Mouse (Mus musculus): ENCODE measurements at regions not wholly inside any gene's neighbourhood (a gene's known extent, or its start where the extent isn't known, plus 50 kb on each side); places are given as distances from the start of the nearest gene placed in this dataset.

DNA sequence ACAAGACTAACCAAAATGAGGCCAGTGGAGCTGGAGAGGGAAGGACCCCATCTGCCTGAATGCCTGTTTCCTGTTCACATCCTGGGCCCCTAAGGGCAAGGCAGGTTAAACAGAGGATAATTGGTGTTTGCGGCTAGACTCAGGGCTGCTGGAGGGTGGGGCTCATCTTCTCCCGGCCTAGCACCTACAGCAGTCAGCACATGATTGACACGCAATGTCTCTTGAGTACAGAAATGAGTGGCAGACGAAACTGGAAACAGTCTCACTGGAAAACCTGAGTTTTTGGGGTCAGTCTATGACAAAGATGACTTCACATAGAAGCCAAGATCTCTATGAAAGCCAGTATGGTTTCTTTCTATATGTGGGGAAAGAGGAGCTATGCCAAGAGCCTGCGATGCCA lies 278.0 kb downstream of the Rngtt start:
- H3K9me3 ChIP-seq (ENCODE audit: control insufficient read depth, low read length) = no peaks in the 10 kb centered on the region
- TF ChIP-seq GATA1 (IDR thresholded peaks at IDR 0.05; ENCODE audit: low read length) = no peak
- TF ChIP-seq TAL1 (IDR thresholded peaks at IDR 0.05; ENCODE audit: low read length) = no peak
- H3K4me3 ChIP-seq (replicated peaks) = no peak overlapping the region
- peaks cover 3% of the 10 kb centered on the region for H3K4me1 ChIP-seq (ENCODE audit: control insufficient read depth)
- no peaks in the 10 kb centered on the region for H3K27me3 ChIP-seq (ENCODE audit: control insufficient read depth)
- H3K36me3 ChIP-seq (ENCODE audit: control insufficient read depth) = no peaks in the 10 kb centered on the region

DNA sequence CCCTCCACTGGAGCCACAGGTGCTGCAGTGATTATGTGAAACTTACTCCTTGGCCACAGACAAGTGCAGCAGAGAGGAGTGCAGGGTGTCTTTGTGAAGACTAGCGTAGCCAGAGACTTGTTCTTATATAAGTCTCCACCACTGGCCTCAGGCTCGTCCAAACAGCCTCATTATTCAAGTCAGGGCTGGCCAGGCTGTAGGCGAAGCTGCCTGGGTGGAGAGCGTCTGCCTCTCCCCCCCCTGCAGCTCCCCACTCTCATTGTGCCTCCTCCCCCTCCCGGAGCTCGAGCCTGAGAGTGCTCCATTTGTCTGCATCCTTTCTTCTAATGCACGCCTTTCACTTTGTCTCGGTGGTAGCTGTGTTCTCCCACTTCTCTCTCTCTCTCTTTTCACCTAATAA lies 279.1 kb downstream of the Rngtt start:
- Histone ChIP-seq H3K36me3 (ENCODE audit: control insufficient read depth) (no peaks in the 10 kb centered on the region), H3K27me3 (ENCODE audit: control insufficient read depth) (no peaks in the 10 kb centered on the region), H3K9me3 (ENCODE audit: control insufficient read depth, low read length) (no peaks in the 10 kb centered on the region), H3K4me1 (ENCODE audit: control insufficient read depth) (peaks cover 3% of the 10 kb centered on the region), H3K4me3 (replicated peaks) (no peak overlapping the region)
- TF ChIP-seq GATA1 (IDR thresholded peaks at IDR 0.05; ENCODE audit: low read length) (no peak), TAL1 (IDR thresholded peaks at IDR 0.05; ENCODE audit: low read length) (no peak)

- Histone ChIP-seq H3K4me3 (replicated peaks) (no peak overlapping the region), H3K27me3 (ENCODE audit: control insufficient read depth) (no peaks in the 10 kb centered on the region), H3K9me3 (ENCODE audit: control insufficient read depth, low read length) (no peaks in the 10 kb centered on the region), H3K36me3 (ENCODE audit: control insufficient read depth) (no peaks in the 10 kb centered on the region), H3K4me1 (ENCODE audit: control insufficient read depth) (no peaks in the 10 kb centered on the region)
- TF ChIP-seq GATA1 (IDR thresholded peaks at IDR 0.05; ENCODE audit: low read length) = no peak
- TF ChIP-seq TAL1 (IDR thresholded peaks at IDR 0.05; ENCODE audit: low read length) = no peak
Measured at GRCm38 (mm10) chr4:33594997-33595657, 285.0 kb downstream of the Rngtt start.

- Histone ChIP-seq H3K4me3 (replicated peaks) (no peak overlapping the region), H3K4me1 (ENCODE audit: control insufficient read depth) (no peaks in the 10 kb centered on the region), H3K36me3 (ENCODE audit: control insufficient read depth) (no peaks in the 10 kb centered on the region), H3K27me3 (ENCODE audit: control insufficient read depth) (no peaks in the 10 kb centered on the region), H3K9me3 (ENCODE audit: control insufficient read depth, low read length) (no peaks in the 10 kb centered on the region)
- no peak for TF ChIP-seq TAL1 (IDR thresholded peaks at IDR 0.05; ENCODE audit: low read length)
- no peak for TF ChIP-seq GATA1 (IDR thresholded peaks at IDR 0.05; ENCODE audit: low read length)
Measured at GRCm38 (mm10) chr4:33595763-33596162, 285.7 kb downstream of the Rngtt start.

DNA sequence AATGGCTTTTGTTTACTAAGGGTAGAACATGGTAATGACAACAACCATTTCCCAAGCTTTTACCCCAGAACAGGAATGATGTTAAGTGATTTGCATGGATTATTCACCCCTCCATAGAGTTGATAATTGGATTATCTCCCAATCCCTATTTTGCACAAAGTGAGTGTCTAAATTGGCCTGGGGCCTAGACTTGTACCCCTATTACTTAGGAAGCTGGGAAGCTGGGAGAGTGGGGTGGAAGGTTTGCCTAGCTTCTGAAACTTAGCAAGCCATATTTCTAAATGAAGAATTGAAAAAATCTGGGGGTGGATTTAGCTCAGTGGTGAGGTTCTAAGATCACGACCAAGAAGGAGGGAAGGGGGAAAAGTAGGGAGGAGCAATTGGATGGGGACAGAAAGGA lies 289.9 kb downstream of the Rngtt start:
- H3K4me1 ChIP-seq (ENCODE audit: control insufficient read depth) = no peaks in the 10 kb centered on the region
- no peak overlapping the region for H3K4me3 ChIP-seq (replicated peaks)
- no peak for TF ChIP-seq GATA1 (IDR thresholded peaks at IDR 0.05; ENCODE audit: low read length)
- no peak for TF ChIP-seq TAL1 (IDR thresholded peaks at IDR 0.05; ENCODE audit: low read length)
- H3K27me3 ChIP-seq (ENCODE audit: control insufficient read depth) = no peaks in the 10 kb centered on the region
- H3K36me3 ChIP-seq (ENCODE audit: control insufficient read depth) = no peaks in the 10 kb centered on the region
- H3K9me3 ChIP-seq (ENCODE audit: control insufficient read depth, low read length) = no peaks in the 10 kb centered on the region

DNA sequence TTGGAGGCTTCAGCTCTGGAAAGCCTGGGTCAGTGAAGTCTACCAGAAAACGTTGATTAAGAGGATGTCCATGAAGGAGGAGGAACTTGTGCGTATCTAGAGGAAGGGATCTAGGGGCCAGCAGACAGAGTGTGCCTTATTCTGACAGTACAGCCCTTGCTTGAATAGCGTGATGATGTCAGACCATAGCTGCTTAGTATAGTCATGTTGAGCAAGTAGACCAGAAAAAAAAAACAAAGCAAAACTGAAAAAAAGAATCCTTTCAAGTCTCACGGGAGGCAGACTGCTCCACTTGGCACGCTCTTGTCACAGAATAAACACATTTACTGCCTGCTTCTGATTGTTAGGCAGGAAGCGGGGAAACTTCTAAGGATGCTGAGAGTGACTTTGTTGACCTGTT lies 290.7 kb downstream of the Rngtt start:
- Histone ChIP-seq H3K4me1 (ENCODE audit: control insufficient read depth) (no peaks in the 10 kb centered on the region), H3K4me3 (replicated peaks) (no peak overlapping the region), H3K27me3 (ENCODE audit: control insufficient read depth) (no peaks in the 10 kb centered on the region), H3K36me3 (ENCODE audit: control insufficient read depth) (no peaks in the 10 kb centered on the region), H3K9me3 (ENCODE audit: control insufficient read depth, low read length) (no peaks in the 10 kb centered on the region)
- TF ChIP-seq TAL1 (IDR thresholded peaks at IDR 0.05; ENCODE audit: low read length) = no peak
- no peak for TF ChIP-seq GATA1 (IDR thresholded peaks at IDR 0.05; ENCODE audit: low read length)

- Histone ChIP-seq H3K27me3 (ENCODE audit: control insufficient read depth) (no peaks in the 10 kb centered on the region), H3K9me3 (ENCODE audit: control insufficient read depth, low read length) (no peaks in the 10 kb centered on the region), H3K36me3 (ENCODE audit: control insufficient read depth) (no peaks in the 10 kb centered on the region), H3K4me3 (replicated peaks) (no peak overlapping the region), H3K4me1 (ENCODE audit: control insufficient read depth) (no peaks in the 10 kb centered on the region)
- TF ChIP-seq TAL1 (IDR thresholded peaks at IDR 0.05; ENCODE audit: low read length) = no peak
- TF ChIP-seq GATA1 (IDR thresholded peaks at IDR 0.05; ENCODE audit: low read length) = no peak
Measured at GRCm38 (mm10) chr4:33604636-33605035, 294.5 kb downstream of the Rngtt start.

DNA sequence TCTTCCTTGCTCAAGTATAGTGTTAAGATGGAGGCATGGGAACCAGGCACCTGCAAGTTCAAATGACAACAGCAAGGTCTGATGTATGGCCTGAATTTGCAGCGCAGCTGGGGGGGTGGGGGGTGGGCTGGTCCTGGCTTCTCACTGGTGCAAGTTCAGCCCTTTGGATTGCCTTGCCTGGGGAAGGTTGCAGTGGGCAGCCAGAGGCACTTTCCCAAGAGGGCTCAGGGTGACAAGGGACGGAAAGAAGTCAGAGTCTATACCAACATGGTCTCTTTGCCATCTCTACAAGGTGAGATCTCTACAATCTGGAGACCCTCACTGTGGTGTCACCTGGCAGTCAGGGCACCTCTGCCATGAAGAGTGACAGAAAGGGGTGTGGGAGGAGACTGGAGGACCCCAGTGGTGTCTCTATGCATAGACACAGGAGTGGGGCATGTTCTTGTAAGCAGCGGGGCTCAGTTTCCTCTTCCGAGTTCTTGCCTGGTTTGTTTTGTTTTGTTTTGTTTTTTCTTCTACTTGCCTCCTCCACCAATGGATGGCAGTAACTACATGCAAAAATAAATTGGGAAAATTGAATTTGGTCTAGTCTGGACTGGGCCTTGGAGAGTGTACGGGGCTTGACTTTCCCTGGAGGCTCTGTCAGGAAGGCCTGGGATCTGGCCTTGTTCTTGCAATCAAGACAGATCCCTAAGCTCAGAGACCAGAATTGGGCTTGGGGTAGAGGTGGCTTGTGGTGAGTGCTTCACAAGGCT lies 284.4 kb upstream of the Cnr1 start:
- H3K27me3 ChIP-seq (ENCODE audit: control insufficient read depth) = no peaks in the 10 kb centered on the region
- no peaks in the 10 kb centered on the region for H3K4me1 ChIP-seq (ENCODE audit: control insufficient read depth)
- TF ChIP-seq GATA1 (IDR thresholded peaks at IDR 0.05; ENCODE audit: low read length) (no peak), TAL1 (IDR thresholded peaks at IDR 0.05; ENCODE audit: low read length) (no peak)
- H3K9me3 ChIP-seq (ENCODE audit: control insufficient read depth, low read length) = no peaks in the 10 kb centered on the region
- no peaks in the 10 kb centered on the region for H3K36me3 ChIP-seq (ENCODE audit: control insufficient read depth)
- no peak overlapping the region for H3K4me3 ChIP-seq (replicated peaks)

DNA sequence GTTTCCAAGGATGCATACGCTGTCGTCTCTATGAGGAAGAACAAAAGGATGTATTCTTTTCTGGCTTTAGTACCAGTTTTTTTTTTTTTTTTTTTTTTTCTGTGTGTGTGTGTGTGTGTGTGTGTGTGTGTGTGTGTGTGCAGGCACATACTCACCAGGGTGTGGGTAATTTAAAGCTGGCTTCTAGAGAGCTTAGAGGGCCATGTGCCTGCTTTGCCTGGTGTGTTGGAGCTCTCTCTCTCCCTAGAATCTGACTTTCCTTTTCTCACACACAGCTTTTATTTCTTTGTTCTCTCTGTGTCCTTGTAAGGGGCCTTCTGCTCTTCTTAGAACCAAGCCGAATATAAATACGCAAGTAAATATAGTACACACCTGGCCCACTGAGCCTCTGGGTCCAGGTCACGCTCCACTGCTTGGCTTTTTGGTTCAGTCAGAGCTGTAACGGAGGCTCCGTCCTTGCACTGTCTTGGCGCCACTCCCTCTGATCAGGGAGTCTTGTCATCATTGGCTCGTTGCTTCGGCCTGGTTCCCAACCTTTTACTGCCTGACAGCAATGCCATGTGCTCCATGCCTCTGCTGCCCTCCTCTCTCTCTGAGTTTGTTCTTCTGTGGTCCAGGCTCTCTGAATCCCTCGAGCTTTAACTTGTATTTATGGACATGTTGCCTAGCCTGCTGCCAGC lies 283.7 kb upstream of the Cnr1 start:
- TF ChIP-seq TAL1 (IDR thresholded peaks at IDR 0.05; ENCODE audit: low read length) (no peak), GATA1 (IDR thresholded peaks at IDR 0.05; ENCODE audit: low read length) (no peak)
- H3K27me3 ChIP-seq (ENCODE audit: control insufficient read depth) = no peaks in the 10 kb centered on the region
- H3K4me3 ChIP-seq (replicated peaks) = no peak overlapping the region

More for the DNA sequence above, 283.7 kb upstream of the Cnr1 start:
- H3K9me3 ChIP-seq (ENCODE audit: control insufficient read depth, low read length) = no peaks in the 10 kb centered on the region
- no peaks in the 10 kb centered on the region for H3K4me1 ChIP-seq (ENCODE audit: control insufficient read depth)
- H3K36me3 ChIP-seq (ENCODE audit: control insufficient read depth) = no peaks in the 10 kb centered on the region
